Mouse (Mus musculus) neural tube, embryonic 14.5 days (tissue): ENCODE data around the gene Snx29. TPM values are rescaled to one million over a fixed set of nuclear protein-coding genes. Genes with fewer than 3 reads are reported as not detected.

ENCODE experiments used
- ATAC-seq: fragments of 200-750 bp; cut with Nextera tagmentation; 2 replicates; pipeline ENCODE4 v1.8.0; 2017; ENCODE audit warnings: low read depth, mild to moderate bottlenecking, moderate TSS enrichment, moderate library complexity
- H3K27ac ChIP-seq: fragments of 300-500 bp; sonication (generic); 2 replicates; pipeline ENCODE4 v1.5.1; 2014; ENCODE audit warnings: low read depth, mild to moderate bottlenecking, control low read depth, low read length, moderate library complexity, mixed read lengths
- H3K27me3 ChIP-seq: fragments of 300-500 bp; sonication (generic); 2 replicates; pipeline ENCODE4 v1.6.1; 2014; ENCODE audit warnings: low read length; ENCODE audit not compliant: control insufficient read depth, insufficient read depth
- H3K36me3 ChIP-seq: fragments of 300-500 bp; sonication (generic); 2 replicates; pipeline ENCODE4 v1.6.1; 2014; ENCODE audit warnings: low read length, mixed read lengths; ENCODE audit not compliant: control insufficient read depth, insufficient read depth
- H3K4me1 ChIP-seq: fragments of 300-500 bp; sonication (generic); 2 replicates; pipeline ENCODE4 v1.6.1; 2014; ENCODE audit warnings: low read length; ENCODE audit not compliant: control insufficient read depth, insufficient read depth
- H3K4me2 ChIP-seq: fragments of 300-500 bp; sonication (generic); 2 replicates; pipeline ENCODE4 v1.6.1; 2014; ENCODE audit warnings: mild to moderate bottlenecking, low read depth, low read length, control low read depth
- H3K4me3 ChIP-seq: fragments of 300-500 bp; sonication (generic); 2 replicates; pipeline ENCODE4 v1.5.1; 2014; ENCODE audit warnings: low read depth, low read length, control low read depth, mixed read lengths
- H3K9ac ChIP-seq: fragments of 300-500 bp; sonication (generic); replicated peaks from 2 replicates; pipeline ENCODE4 v1.6.1; 2014; ENCODE audit warnings: low read depth, mild to moderate bottlenecking, control low read depth, low read length, mixed read lengths
- H3K9me3 ChIP-seq: fragments of 300-500 bp; sonication (generic); 2 replicates; pipeline ENCODE4 v1.6.1; 2016; ENCODE audit warnings: low read length; ENCODE audit not compliant: control insufficient read depth
- WGBS: fragments of 180-500 bp; shearing (Covaris S2); extraction: QIAGEN DNeasy Blood & Tissue Kit; methylation state at CpG from one replicate; pipeline ENCODE4 v1.1.7; 2014; 5-methylcytosine and 5-hydroxymethylcytosine counted together
- polyA plus RNA-seq: library from polyadenylated mRNA; unstranded; fragments of >200 nt; fragmentation: Nextera tagmentation; extraction: Ambion mirVana; gene quantifications from 2 replicates; pipeline ENCODE4 v1.2.1, GENCODE M21; 2014

Snx29 gene
- polyA plus RNA-seq, 1 experiment from 2014 or later, result 21.5 TPM

- 24% methylated on average over 2 of the region's 2 CpGs for WGBS
- Histone ChIP-seq H3K9me3 (no peaks in the 10 kb centered on the region), H3K36me3 (no peaks in the 10 kb centered on the region), H3K4me3 (no peak overlapping the region), H3K27me3 (no peaks in the 10 kb centered on the region), H3K4me1 (no peaks in the 10 kb centered on the region), H3K9ac (no peak overlapping the region), H3K4me2 (no peak overlapping the region), H3K27ac (no peak overlapping the region)
- peak; percentile 31; the same call in 1 of the 2 replicates for ATAC-seq
These were observed 135.1 kb downstream of the Snx29 start for GRCm38 (mm10) chr16:11457609-11458350.

- H3K9me3 ChIP-seq, result no peaks in the 10 kb centered on the region
- 91% methylated on average over 1 of the region's 1 CpGs for WGBS
- H3K4me3 ChIP-seq, result no peak overlapping the region
- H3K27ac ChIP-seq, result no peak overlapping the region
- no peak overlapping the region for H3K4me2 ChIP-seq
- H3K4me1 ChIP-seq, result no peaks in the 10 kb centered on the region
- H3K27me3 ChIP-seq, result no peaks in the 10 kb centered on the region
- no peaks in the 10 kb centered on the region for H3K36me3 ChIP-seq
- no peak overlapping the region for H3K9ac ChIP-seq
- no peak for ATAC-seq
These were observed 137.5 kb downstream of the Snx29 start for GRCm38 (mm10) chr16:11460210-11460609.

- no peak for ATAC-seq
- Histone ChIP-seq H3K4me3 (no peak overlapping the region), H3K27ac (no peak overlapping the region), H3K27me3 (no peaks in the 10 kb centered on the region), H3K36me3 (no peaks in the 10 kb centered on the region), H3K4me1 (no peaks in the 10 kb centered on the region), H3K9me3 (no peaks in the 10 kb centered on the region), H3K4me2 (no peak overlapping the region), H3K9ac (no peak overlapping the region)
- WGBS, result 89% methylated on average over 7 of the region's 7 CpGs
These were observed 138.9 kb downstream of the Snx29 start for GRCm38 (mm10) chr16:11461612-11462011.

GRCm38 (mm10) chr16:11468533-11469179 lies 145.9 kb downstream of the Snx29 start:
- Histone ChIP-seq H3K36me3 (no peaks in the 10 kb centered on the region), H3K4me1 (no peaks in the 10 kb centered on the region), H3K4me2 (no peak overlapping the region), H3K9ac (no peak overlapping the region), H3K9me3 (no peaks in the 10 kb centered on the region), H3K27me3 (no peaks in the 10 kb centered on the region), H3K27ac (no peak overlapping the region), H3K4me3 (no peak overlapping the region)
- peak; percentile 72; the same call in 1 of the 2 replicates for ATAC-seq
- WGBS, result 66% methylated on average over 15 of the region's 15 CpGs

GRCm38 (mm10) chr16:11469491-11469890 lies 146.8 kb downstream of the Snx29 start:
- Histone ChIP-seq H3K27me3 (no peaks in the 10 kb centered on the region), H3K9me3 (no peaks in the 10 kb centered on the region), H3K36me3 (no peaks in the 10 kb centered on the region), H3K27ac (no peak overlapping the region), H3K4me1 (no peaks in the 10 kb centered on the region), H3K4me3 (no peak overlapping the region), H3K4me2 (no peak overlapping the region), H3K9ac (no peak overlapping the region)
- no peak for ATAC-seq
- WGBS, result 76% methylated on average over 3 of the region's 3 CpGs

GRCm38 (mm10) chr16:11471246-11471645 lies 148.5 kb downstream of the Snx29 start:
- H3K36me3 ChIP-seq, result no peaks in the 10 kb centered on the region
- H3K9ac ChIP-seq, result no peak overlapping the region
- 84% methylated on average over 2 of the region's 2 CpGs for WGBS
- H3K4me3 ChIP-seq, result no peak overlapping the region
- no peaks in the 10 kb centered on the region for H3K27me3 ChIP-seq
- H3K9me3 ChIP-seq, result no peaks in the 10 kb centered on the region
- no peak for ATAC-seq
- H3K4me1 ChIP-seq, result no peaks in the 10 kb centered on the region
- H3K27ac ChIP-seq, result no peak overlapping the region
- no peak overlapping the region for H3K4me2 ChIP-seq

GRCm38 (mm10) chr16:11472852-11473251 lies 150.1 kb downstream of the Snx29 start:
- H3K4me2 ChIP-seq, result no peak overlapping the region
- no peaks in the 10 kb centered on the region for H3K9me3 ChIP-seq
- no peaks in the 10 kb centered on the region for H3K27me3 ChIP-seq
- no peak overlapping the region for H3K27ac ChIP-seq
- 48% methylated on average over 4 of the region's 4 CpGs for WGBS
- H3K4me3 ChIP-seq, result no peak overlapping the region
- peak; percentile 63 for ATAC-seq
- H3K4me1 ChIP-seq, result no peaks in the 10 kb centered on the region
- H3K9ac ChIP-seq, result no peak overlapping the region
- no peaks in the 10 kb centered on the region for H3K36me3 ChIP-seq

- Histone ChIP-seq H3K27ac (0 out of 2 replicates have a peak overlapping the region, but pooled peaks have one; percentile 16), H3K4me3 (no peak overlapping the region), H3K4me1 (no peaks in the 10 kb centered on the region), H3K9me3 (no peaks in the 10 kb centered on the region), H3K27me3 (no peaks in the 10 kb centered on the region), H3K4me2 (no peak overlapping the region), H3K36me3 (no peaks in the 10 kb centered on the region), H3K9ac (no peak overlapping the region)
- 88% methylated on average over 3 of the region's 3 CpGs for WGBS
- ATAC-seq, result no peak
These were observed 150.8 kb downstream of the Snx29 start for GRCm38 (mm10) chr16:11473474-11473873.

- no peaks in the 10 kb centered on the region for H3K9me3 ChIP-seq
- WGBS, result 80% methylated on average over 6 of the region's 6 CpGs
These were observed 151.3 kb downstream of the Snx29 start for GRCm38 (mm10) chr16:11473893-11474505.

More at GRCm38 (mm10) chr16:11473893-11474505, 151.3 kb downstream of the Snx29 start:
- Histone ChIP-seq H3K4me3 (no peak overlapping the region), H3K36me3 (no peaks in the 10 kb centered on the region), H3K27me3 (no peaks in the 10 kb centered on the region), H3K27ac (no peak overlapping the region), H3K4me2 (no peak overlapping the region), H3K9ac (no peak overlapping the region), H3K4me1 (no peaks in the 10 kb centered on the region)
- no peak for ATAC-seq
